Mouse (Mus musculus): ENCODE results near the gene Fat3. TPM values are rescaled to one million over a fixed set of nuclear protein-coding genes. Genes with fewer than 3 reads are reported as not detected.

Gene Fat3
- total RNA-seq, 4 experiments from 2014 or later: 0.28 to 0.49 (median 0.48) TPM

- DNase-seq (ENCODE audit: low spot score): no peak
These were observed 614.3 kb downstream of the Fat3 start for GRCm38 (mm10) chr9:15886756-15887155.

GRCm38 (mm10) chr9:15880754-15881153 is 620.3 kb downstream of the Fat3 start:
- DNase-seq (ENCODE audit: low spot score): no peak

- no peak for DNase-seq (ENCODE audit: low spot score)
These were observed 620.9 kb downstream of the Fat3 start for GRCm38 (mm10) chr9:15880160-15880603.

GRCm38 (mm10) chr9:15874506-15875160 is 626.5 kb downstream of the Fat3 start, which contains the start of gene Mtnr1b:
Mtnr1b (minus strand) TSS chr9:15874556.
- DNase-seq (ENCODE audit: low spot score): no peak

- no peak for DNase-seq (ENCODE audit: low spot score)
These were observed 631.1 kb downstream of the Fat3 start for GRCm38 (mm10) chr9:15870013-15870412.

- no peak for DNase-seq (ENCODE audit: low spot score)
These were observed 631.6 kb downstream of the Fat3 start for GRCm38 (mm10) chr9:15869456-15869855.

GRCm38 (mm10) chr9:15866280-15867072 is 634.6 kb downstream of the Fat3 start:
- no peak for DNase-seq (ENCODE audit: low spot score)

GRCm38 (mm10) chr9:15861402-15861801 is 639.7 kb downstream of the Fat3 start:
- DNase-seq (ENCODE audit: low spot score): peak; percentile 4

Data from heart, adult 8-10 months (tissue).